Mouse (Mus musculus): Measurements from ENCODE around the gene Zbtb18.

DNA sequence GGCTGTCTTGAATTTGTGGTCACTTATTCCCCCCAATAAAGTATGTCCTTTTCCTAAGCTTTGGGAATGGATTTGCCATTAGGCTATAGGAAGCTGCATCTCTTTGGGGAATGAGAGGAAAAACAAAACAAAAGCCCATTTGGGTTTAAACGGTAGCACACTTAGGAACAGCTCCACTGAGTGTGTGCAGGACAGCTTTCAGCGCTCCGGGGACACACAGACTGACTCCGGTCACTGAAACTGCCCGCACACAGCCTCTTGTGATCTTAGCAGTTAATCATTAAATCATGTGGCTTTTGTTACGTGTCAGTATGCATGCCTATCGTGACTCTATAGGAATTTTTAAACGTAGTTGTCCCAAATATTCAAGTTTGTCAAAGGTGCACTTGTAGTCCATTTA is 11.7 kb downstream of the Zbtb18 start:
- TF ChIP-seq POLR2A (IDR thresholded peaks at IDR 0.05; ENCODE audit: insufficient read depth, low read depth, low read length) (no peak), CTCF (IDR thresholded peaks at IDR 0.05) (no peak), EP300 (IDR thresholded peaks at IDR 0.05; ENCODE audit: insufficient read depth, low read depth, low read length) (no peak)
